Mouse (Mus musculus) stomach, postnatal 0 days (tissue): ENCODE results near the gene Kmt5c.

Experiments used
- CTCF ChIP-seq: IDR thresholded peaks from 2 replicates; pipeline ENCODE4 v1.5.1; 2016; ENCODE audit warnings: antibody characterized with exemption, low read depth, mild to moderate bottlenecking, moderate library complexity
- EP300 ChIP-seq: optimal IDR thresholded peaks from 2 replicates; pipeline ENCODE3; 2016; ENCODE audit warnings: antibody characterized with exemption

DNA sequence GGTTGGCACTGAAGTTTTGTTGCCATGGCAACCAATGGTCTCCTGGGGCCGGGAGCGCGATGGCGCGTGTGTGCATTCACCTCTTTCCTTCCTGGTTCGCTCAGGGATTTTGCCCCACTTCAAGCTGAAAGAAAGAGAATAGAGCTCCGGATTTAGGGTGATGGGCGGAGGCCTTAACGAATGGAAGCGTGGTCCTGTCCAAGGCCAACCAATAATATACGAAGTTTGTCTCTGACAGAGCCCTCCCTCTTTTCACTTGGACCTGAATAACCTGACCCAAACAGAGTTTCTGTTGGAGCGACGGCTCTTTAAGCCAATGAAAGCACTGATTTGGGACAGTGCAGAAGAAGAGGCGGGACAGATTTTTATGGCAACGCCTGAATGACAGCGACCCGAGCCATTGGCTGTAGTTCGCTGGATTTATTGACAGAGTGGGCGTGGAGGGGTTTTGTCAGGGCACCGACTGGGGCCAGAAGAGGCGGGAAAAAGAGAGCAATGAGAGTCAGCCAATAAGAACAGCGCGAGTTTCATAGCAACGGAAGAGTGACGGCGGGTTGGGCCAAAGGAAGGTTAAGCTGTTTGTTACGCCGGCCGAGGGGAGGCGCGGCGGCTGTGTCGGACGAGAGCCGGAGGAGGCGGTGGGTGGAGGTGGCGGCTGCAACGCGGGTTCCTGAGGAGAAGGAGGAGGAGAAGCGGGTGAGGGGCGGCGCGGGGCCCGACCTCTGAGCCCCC lies at the start of gene Kmt5c:
- TF ChIP-seq CTCF (peak; percentile 59), EP300 (peak; percentile 88)
